In the genomic region with DNA sequence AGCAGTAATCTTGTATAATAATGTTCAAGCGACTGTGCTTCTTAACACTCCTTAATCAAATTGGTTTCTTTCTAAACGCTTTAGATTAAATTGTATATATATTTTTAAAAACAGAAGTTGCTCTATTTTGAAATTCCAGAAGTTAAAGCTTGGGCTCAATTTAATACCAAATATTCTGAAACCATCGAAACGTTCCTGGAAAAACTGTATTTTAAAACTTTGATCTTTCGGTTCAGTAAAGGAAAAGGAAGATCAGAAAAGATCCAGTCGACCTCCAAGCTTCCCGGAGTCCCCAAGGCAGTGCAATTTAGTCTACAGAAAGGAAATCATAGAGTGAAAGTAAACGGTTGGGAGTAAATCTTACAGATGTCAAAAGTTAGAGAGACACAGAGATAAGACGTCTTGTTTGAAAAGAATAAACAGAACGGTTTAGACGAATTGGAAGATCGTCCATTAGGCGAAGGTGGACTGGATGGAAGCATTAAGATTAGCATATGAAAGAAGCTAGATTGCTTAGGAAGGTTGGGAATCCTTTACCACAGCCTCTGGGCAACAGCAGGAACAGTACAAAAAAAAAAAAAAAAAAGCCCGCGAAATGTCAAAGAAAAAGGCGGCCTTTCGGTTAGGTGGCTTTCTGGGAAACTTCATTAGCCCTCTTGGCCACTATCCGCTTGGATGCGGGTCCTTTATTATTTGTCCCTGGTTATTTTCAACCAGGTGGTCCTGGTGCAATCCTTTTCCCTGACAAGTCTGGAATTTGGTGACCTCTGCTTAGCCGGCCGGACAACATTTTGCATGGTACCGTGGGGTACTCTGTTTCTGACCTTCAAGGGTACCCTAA, we compare ENCODE assay signal across 8 mouse cellular contexts. TPM values are rescaled to one million over a fixed set of nuclear protein-coding genes. Genes with fewer than 3 reads are reported as not detected.
DNase-seq lines count a peak whose midpoint lies in the region; ATAC-seq and TF ChIP-seq lines count a peak whose summit lies in the region.

No protein-coding gene starts in this region.

- no peaks in the 10 kb centered on the region for H3K27me3 ChIP-seq in embryonic facial prominence, embryonic 12.5 days
- H3K27me3 ChIP-seq in limb, embryonic 10.5 days (ENCODE audit: low read depth, poor library complexity, severe bottlenecking) = no peaks in the 10 kb centered on the region
- no peaks in the 10 kb centered on the region for H3K27me3 ChIP-seq in neural tube, embryonic 14.5 days (ENCODE audit: control insufficient read depth, insufficient read depth, low read length)

- peak overlapping the region; percentile 74 for H3K4me2 ChIP-seq in embryonic facial prominence, embryonic 12.5 days (replicated peaks)
- H3K4me2 ChIP-seq in neural tube, embryonic 14.5 days (ENCODE audit: low read depth, low read length) = peak overlapping the region; percentile 62

- no peaks in the 10 kb centered on the region for H3K9me3 ChIP-seq in embryonic facial prominence, embryonic 12.5 days
- no peaks in the 10 kb centered on the region for H3K9me3 ChIP-seq in limb, embryonic 10.5 days (replicated peaks)
- no peaks in the 10 kb centered on the region for H3K9me3 ChIP-seq in neural tube, embryonic 14.5 days (ENCODE audit: control insufficient read depth, low read length)

- intact Hi-C loops in gastrocnemius, adult 2 months (cut with DNase I) = loop anchor here (5.0 kb wide), 1 partner anchor 1544 kb away; the partner anchor contains the start of genes Hist1h2ag, Hist1h2bj and Hist1h4i

- no peak for ATAC-seq in embryonic facial prominence, embryonic 12.5 days (ENCODE audit: insufficient number of reproducible peaks, insufficient read depth, low FRiP score, low TSS enrichment)
- no peak for ATAC-seq in neural tube, embryonic 14.5 days (ENCODE audit: low read depth)

- TF ChIP-seq CTCF in gastrocnemius, adult 2 months (IDR thresholded peaks at IDR 0.05) = no peak

- DNase-seq in gastrocnemius, adult 2 months = no peak
- DNase-seq in gastrocnemius, postnatal 25 days = no peak
- DNase-seq in 416B (ENCODE audit: low read depth) = peak; percentile 73
- DNase-seq in limb, embryonic 10.5 days (ENCODE audit: low spot score) = no peak
- DNase-seq in layer of hippocampus, postnatal 36 days = no peak
- DNase-seq in left cerebral cortex, adult 8-10 months (ENCODE audit: low spot score in 2 of 2) = no peak

- peak overlapping the region; percentile 95 for H3K27ac ChIP-seq in gastrocnemius, adult 2 months
- H3K27ac ChIP-seq in embryonic facial prominence, embryonic 12.5 days = peak overlapping the region; percentile 94
- peak overlapping the region; percentile 95 for H3K27ac ChIP-seq in limb, embryonic 10.5 days
- H3K27ac ChIP-seq in neural tube, embryonic 14.5 days (ENCODE audit: low read depth, low read length) = peak overlapping the region; percentile 55

- WGBS in embryonic facial prominence, embryonic 12.5 days = 2% methylated on average over 22 of the region's 22 CpGs
- WGBS in limb, embryonic 10.5 days = 2% methylated on average over 22 of the region's 22 CpGs
- under 1% methylated on average over 22 of the region's 22 CpGs for WGBS in neural tube, embryonic 14.5 days

- H3K4me3 ChIP-seq in gastrocnemius, adult 2 months = peak overlapping the region; percentile 85
- peak overlapping the region; percentile 19 for H3K4me3 ChIP-seq in embryonic facial prominence, embryonic 12.5 days
- peak overlapping the region; percentile 54 for H3K4me3 ChIP-seq in limb, embryonic 10.5 days
- H3K4me3 ChIP-seq in neural tube, embryonic 14.5 days (ENCODE audit: low read depth, low read length) = peak overlapping the region; percentile 46

- H3K4me1 ChIP-seq in embryonic facial prominence, embryonic 12.5 days = peaks cover 24% of the 10 kb centered on the region
- peaks cover 31% of the 10 kb centered on the region for H3K4me1 ChIP-seq in limb, embryonic 10.5 days
- peaks cover 23% of the 10 kb centered on the region for H3K4me1 ChIP-seq in neural tube, embryonic 14.5 days (ENCODE audit: control insufficient read depth, insufficient read depth, low read length)

- peak overlapping the region; percentile 37; the same call in 1 of the 2 replicates for H3K9ac ChIP-seq in embryonic facial prominence, embryonic 12.5 days
- H3K9ac ChIP-seq in neural tube, embryonic 14.5 days (replicated peaks; ENCODE audit: low read depth, low read length) = 0 out of 2 replicates have a peak overlapping the region, but pooled peaks have one; percentile 28

- no peaks in the 10 kb centered on the region for H3K36me3 ChIP-seq in embryonic facial prominence, embryonic 12.5 days
- no peaks in the 10 kb centered on the region for H3K36me3 ChIP-seq in limb, embryonic 10.5 days
- no peaks in the 10 kb centered on the region for H3K36me3 ChIP-seq in neural tube, embryonic 14.5 days (ENCODE audit: control insufficient read depth, insufficient read depth, low read length)

RNA-seq across cellular contexts. Expression of gene Hist1h4d, which starts 4.9 kb away (rescaled TPM):
- 10 to 100 TPM; 31.0 to 36.0 TPM for total RNA-seq in gastrocnemius, adult 2 months (2021)
- total RNA-seq in gastrocnemius, postnatal 25 days (2021) = 10 to 100 TPM; 35.7 to 38.0 TPM
- 123 and 126 TPM in 2 replicates for polyA plus RNA-seq in embryonic facial prominence, embryonic 12.5 days (2016; fragmentation: Nextera tagmentation; extraction: Ambion mirVana)
- 109 and 120 TPM in 2 replicates for polyA plus RNA-seq in limb, embryonic 10.5 days (2016; fragmentation: Nextera tagmentation; extraction: Ambion mirVana)
- polyA plus RNA-seq in neural tube, embryonic 14.5 days (2014; fragmentation: Nextera tagmentation; extraction: Ambion mirVana) = 23.6 and 25.2 TPM in 2 replicates
- total RNA-seq in layer of hippocampus, postnatal 36 days (2021) = 100 to 1,000 TPM; 132 to 135 TPM
- total RNA-seq in left cerebral cortex, adult 8-10 months (2022) = 100 to 1,000 TPM; 126 to 155 (median 139) TPM

RNA-seq across cellular contexts. Expression of gene Hist1h3d, which starts 10.8 kb away (rescaled TPM):
- 1 to 10 TPM; 2.0 to 3.0 TPM for total RNA-seq in gastrocnemius, adult 2 months (2021)
- 1 to 10 TPM; 3.4 to 3.8 TPM for total RNA-seq in gastrocnemius, postnatal 25 days (2021)
- 5.5 and 7.0 TPM in 2 replicates for polyA plus RNA-seq in embryonic facial prominence, embryonic 12.5 days (2016; fragmentation: Nextera tagmentation; extraction: Ambion mirVana)
- polyA plus RNA-seq in limb, embryonic 10.5 days (2016; fragmentation: Nextera tagmentation; extraction: Ambion mirVana) = 7.7 and 9.6 TPM in 2 replicates
- 0.50 and 1.1 TPM in 2 replicates for polyA plus RNA-seq in neural tube, embryonic 14.5 days (2014; fragmentation: Nextera tagmentation; extraction: Ambion mirVana)
- total RNA-seq in layer of hippocampus, postnatal 36 days (2021) = 10 to 100 TPM; 12.8 to 15.5 TPM
- 10 to 100 TPM in 2 of 4 experiments, 1 to 10 TPM in 2; 8.9 to 11.8 (median 10.0) TPM for total RNA-seq in left cerebral cortex, adult 8-10 months (2022)

RNA-seq across cellular contexts. Expression of gene Hist1h2ad, which starts 12.1 kb away (rescaled TPM):
- 1 to 10 TPM; 1.0 to 1.3 TPM for total RNA-seq in gastrocnemius, adult 2 months (2021)
- total RNA-seq in gastrocnemius, postnatal 25 days (2021) = 1 to 10 TPM; 1.5 to 5.5 TPM
- polyA plus RNA-seq in embryonic facial prominence, embryonic 12.5 days (2016; fragmentation: Nextera tagmentation; extraction: Ambion mirVana) = 2.0 and 3.6 TPM in 2 replicates
- polyA plus RNA-seq in limb, embryonic 10.5 days (2016; fragmentation: Nextera tagmentation; extraction: Ambion mirVana) = 1.3 and 3.9 TPM in 2 replicates
- polyA plus RNA-seq in neural tube, embryonic 14.5 days (2014; fragmentation: Nextera tagmentation; extraction: Ambion mirVana) = 1.1 TPM in 1 of 2 replicates, not detected in the other
- total RNA-seq in layer of hippocampus, postnatal 36 days (2021) = 1 to 10 TPM; 5.2 to 9.9 TPM
- total RNA-seq in left cerebral cortex, adult 8-10 months (2022) = 1 to 10 TPM; 1.3 to 6.6 (median 3.8) TPM

RNA-seq across cellular contexts. Expression of gene Hist1h2bf, which starts 12.3 kb away (rescaled TPM):
- 1 to 10 TPM; 3.6 to 3.8 TPM for total RNA-seq in gastrocnemius, adult 2 months (2021)
- total RNA-seq in gastrocnemius, postnatal 25 days (2021) = 10 to 100 TPM; 10.4 TPM
- 10.7 and 11.9 TPM in 2 replicates for polyA plus RNA-seq in embryonic facial prominence, embryonic 12.5 days (2016; fragmentation: Nextera tagmentation; extraction: Ambion mirVana)
- polyA plus RNA-seq in limb, embryonic 10.5 days (2016; fragmentation: Nextera tagmentation; extraction: Ambion mirVana) = 2.4 and 3.5 TPM in 2 replicates
- polyA plus RNA-seq in neural tube, embryonic 14.5 days (2014; fragmentation: Nextera tagmentation; extraction: Ambion mirVana) = 0.94 TPM in 1 of 2 replicates, not detected in the other
- 10 to 100 TPM; 30.2 to 30.9 TPM for total RNA-seq in layer of hippocampus, postnatal 36 days (2021)
- 10 to 100 TPM; 23.0 to 26.4 (median 24.2) TPM for total RNA-seq in left cerebral cortex, adult 8-10 months (2022)

RNA-seq across cellular contexts. Expression of gene Hist1h2bg, which starts 15.1 kb away (rescaled TPM):
- 1 to 10 TPM; 2.9 to 7.6 TPM for total RNA-seq in gastrocnemius, adult 2 months (2021)
- total RNA-seq in gastrocnemius, postnatal 25 days (2021) = 10 to 100 TPM; 24.4 to 24.5 TPM
- 11.4 and 15.7 TPM in 2 replicates for polyA plus RNA-seq in embryonic facial prominence, embryonic 12.5 days (2016; fragmentation: Nextera tagmentation; extraction: Ambion mirVana)
- polyA plus RNA-seq in limb, embryonic 10.5 days (2016; fragmentation: Nextera tagmentation; extraction: Ambion mirVana) = 7.3 and 8.1 TPM in 2 replicates
- 0.75 and 1.1 TPM in 2 replicates for polyA plus RNA-seq in neural tube, embryonic 14.5 days (2014; fragmentation: Nextera tagmentation; extraction: Ambion mirVana)
- 10 to 100 TPM; 74.7 to 86.4 TPM for total RNA-seq in layer of hippocampus, postnatal 36 days (2021)
- 10 to 100 TPM; 60.3 to 72.4 (median 70.0) TPM for total RNA-seq in left cerebral cortex, adult 8-10 months (2022)

Comparison
In these comparisons a context has a peak if more than half of its experiments do, and no peak if none do; other contexts are left out.
1. H3K4me3 ChIP-seq: peak in every context shown above with its lines; median percentile 85 in gastrocnemius, adult 2 months; 54 in limb, embryonic 10.5 days; 46 in neural tube, embryonic 14.5 days; 19 in embryonic facial prominence, embryonic 12.5 days.